Mouse (Mus musculus) kidney, embryonic 14.5 days (tissue): ENCODE data around the gene Smarcb1. TPM values are rescaled to one million over a fixed set of nuclear protein-coding genes. Genes with fewer than 3 reads are reported as not detected.

ENCODE experiments used
- ATAC-seq: fragments of 200-750 bp; cut with Nextera tagmentation; 2 replicates; pipeline ENCODE4 v1.8.0; 2017; ENCODE audit warnings: moderate number of reproducible peaks, mild to moderate bottlenecking, moderate TSS enrichment, moderate library complexity; ENCODE audit not compliant: low FRiP score, low TSS enrichment
- H3K27ac ChIP-seq: fragments of 300-500 bp; sonication (generic); 2 replicates; pipeline ENCODE4 v1.5.1; 2014; ENCODE audit warnings: low read depth, mild to moderate bottlenecking, low read length, moderate library complexity, mixed read lengths
- H3K27me3 ChIP-seq: fragments of 300-500 bp; sonication (generic); 2 replicates; pipeline ENCODE4 v1.6.1; 2014; ENCODE audit warnings: mild to moderate bottlenecking, low read length; ENCODE audit not compliant: control insufficient read depth, insufficient read depth
- H3K36me3 ChIP-seq: fragments of 300-500 bp; sonication (generic); 2 replicates; pipeline ENCODE4 v1.6.1; 2014; ENCODE audit warnings: low read length, mixed read lengths; ENCODE audit not compliant: control insufficient read depth, insufficient read depth
- H3K4me1 ChIP-seq: fragments of 300-500 bp; sonication (generic); 2 replicates; pipeline ENCODE4 v1.6.1; 2014; ENCODE audit warnings: low read length, mixed read lengths; ENCODE audit not compliant: control insufficient read depth, insufficient read depth
- H3K4me2 ChIP-seq: fragments of 300-500 bp; sonication (generic); replicated peaks from 2 replicates; pipeline ENCODE4 v1.6.1; 2014; ENCODE audit warnings: low read depth, mild to moderate bottlenecking, low read length
- H3K4me3 ChIP-seq: fragments of 300-500 bp; sonication (generic); 2 replicates; pipeline ENCODE4 v1.5.1; 2014; ENCODE audit warnings: mild to moderate bottlenecking, low read length
- H3K9ac ChIP-seq: fragments of 300-500 bp; sonication (generic); 2 replicates; pipeline ENCODE4 v1.6.1; 2014; ENCODE audit warnings: low read depth, mild to moderate bottlenecking, low read length, moderate library complexity
- H3K9me3 ChIP-seq: fragments of 300-500 bp; sonication (generic); 2 replicates; pipeline ENCODE4 v1.6.1; 2016; ENCODE audit warnings: low read length; ENCODE audit not compliant: control insufficient read depth
- WGBS: fragments of 180-500 bp; shearing (Covaris S2); extraction: QIAGEN DNeasy Blood & Tissue Kit; methylation state at CpG from one replicate; pipeline ENCODE4 v1.1.7; 2014; 5-methylcytosine and 5-hydroxymethylcytosine counted together
- polyA plus RNA-seq: library from polyadenylated mRNA; unstranded; fragments of >200 nt; fragmentation: Nextera tagmentation; extraction: Ambion mirVana; gene quantifications from 2 replicates; pipeline ENCODE4 v1.2.1, GENCODE M21; 2014

The Smarcb1 gene
- polyA plus RNA-seq, 1 experiment from 2014 or later = 238 TPM

- Histone ChIP-seq H3K36me3 (no peaks in the 10 kb centered on the region), H3K4me1 (0 out of 2 replicates have a peak, but pooled peaks cover 5% of the 10 kb centered on the region), H3K9ac (no peak overlapping the region), H3K27me3 (no peaks in the 10 kb centered on the region), H3K9me3 (no peaks in the 10 kb centered on the region), H3K4me2 (no peak overlapping the region), H3K4me3 (no peak overlapping the region), H3K27ac (0 out of 2 replicates have a peak overlapping the region, but pooled peaks have one; percentile 33)
- no peak for ATAC-seq
- 26% methylated on average over 11 of the region's 11 CpGs for WGBS
Observed at GRCm38 (mm10) chr10:75944066-75944772, 22.8 kb upstream of the Smarcb1 start.

GRCm38 (mm10) chr10:75942736-75943477 lies 21.5 kb upstream of the Smarcb1 start, which contains the start of gene Vpreb3:
Vpreb3 (plus strand) TSS chr10:75943057.
- WGBS = 82% methylated on average over 15 of the region's 15 CpGs
- no peaks in the 10 kb centered on the region for H3K27me3 ChIP-seq
- H3K4me2 ChIP-seq = no peak within 1 kb of the TSS
- H3K9me3 ChIP-seq = no peaks in the 10 kb centered on the region
- 0 out of 2 replicates have a peak within 1 kb of the TSS, but pooled peaks have one; percentile 33 for H3K27ac ChIP-seq
- no peak for ATAC-seq
- 0 out of 2 replicates have a peak, but pooled peaks cover 5% of the 10 kb centered on the region for H3K4me1 ChIP-seq
- H3K4me3 ChIP-seq = no peak within 1 kb of the TSS
- no peak within 1 kb of the TSS for H3K9ac ChIP-seq
- no peaks in the 10 kb centered on the region for H3K36me3 ChIP-seq

- H3K4me2 ChIP-seq = no peak overlapping the region
- no peak overlapping the region for H3K4me3 ChIP-seq
- H3K4me1 ChIP-seq = peaks cover 11% of the 10 kb centered on the region; the same call in 1 of the 2 replicates
- ATAC-seq = no peak
- H3K9me3 ChIP-seq = no peaks in the 10 kb centered on the region
- H3K9ac ChIP-seq = no peak overlapping the region
- H3K27ac ChIP-seq = no peak overlapping the region
- H3K36me3 ChIP-seq = no peaks in the 10 kb centered on the region
- H3K27me3 ChIP-seq = no peaks in the 10 kb centered on the region
- 72% methylated on average over 9 of the region's 9 CpGs for WGBS
Observed at GRCm38 (mm10) chr10:75941042-75941824, 19.8 kb upstream of the Smarcb1 start.

DNA sequence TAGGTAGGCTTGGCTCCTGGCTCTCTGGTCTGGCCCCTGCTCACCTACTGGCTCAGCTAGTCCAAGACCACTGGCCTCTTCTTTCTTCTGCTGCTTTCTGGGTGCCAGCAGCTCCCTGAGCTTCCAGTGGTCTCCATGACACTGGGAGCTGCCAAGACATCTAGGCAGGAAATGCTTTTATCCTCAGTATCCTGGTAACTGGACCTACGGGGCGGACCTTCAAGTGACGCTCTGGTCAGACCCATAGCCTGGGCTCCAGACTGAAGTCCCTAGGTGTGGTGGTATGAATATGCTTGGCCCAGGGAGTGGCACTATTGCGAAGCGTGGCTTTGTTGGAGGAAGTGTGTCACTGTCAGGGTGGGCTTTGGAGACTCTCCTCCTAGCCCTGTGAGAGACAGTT lies 19.1 kb upstream of the Smarcb1 start, which contains the start of gene Gm867:
TSS of gene Gm867 (minus strand) at position 153 of the 400 bp plus-strand sequence.
- Histone ChIP-seq H3K27me3 (no peaks in the 10 kb centered on the region), H3K4me3 (no peak within 1 kb of the TSS), H3K9me3 (no peaks in the 10 kb centered on the region), H3K27ac (no peak within 1 kb of the TSS), H3K9ac (no peak within 1 kb of the TSS), H3K4me1 (peaks cover 11% of the 10 kb centered on the region; the same call in 1 of the 2 replicates), H3K4me2 (no peak within 1 kb of the TSS), H3K36me3 (no peaks in the 10 kb centered on the region)
- no peak for ATAC-seq
- 80% methylated on average over 5 of the region's 5 CpGs for WGBS

GRCm38 (mm10) chr10:75939481-75940234 lies 18.2 kb upstream of the Smarcb1 start:
- H3K9ac ChIP-seq = no peak overlapping the region
- H3K4me3 ChIP-seq = no peak overlapping the region
- no peaks in the 10 kb centered on the region for H3K36me3 ChIP-seq
- WGBS = 42% methylated on average over 9 of the region's 9 CpGs
- peaks cover 11% of the 10 kb centered on the region; the same call in 1 of the 2 replicates for H3K4me1 ChIP-seq
- no peak overlapping the region for H3K27ac ChIP-seq
- H3K4me2 ChIP-seq = no peak overlapping the region
- no peaks in the 10 kb centered on the region for H3K27me3 ChIP-seq
- H3K9me3 ChIP-seq = no peaks in the 10 kb centered on the region
- ATAC-seq = no peak

GRCm38 (mm10) chr10:75937851-75938643 lies 16.6 kb upstream of the Smarcb1 start:
- Histone ChIP-seq H3K4me3 (no peak overlapping the region), H3K9ac (no peak overlapping the region), H3K4me2 (no peak overlapping the region), H3K4me1 (peaks cover 8% of the 10 kb centered on the region; the same call in 1 of the 2 replicates), H3K36me3 (no peaks in the 10 kb centered on the region), H3K9me3 (no peaks in the 10 kb centered on the region), H3K27ac (no peak overlapping the region), H3K27me3 (no peaks in the 10 kb centered on the region)
- ATAC-seq = no peak
- 65% methylated on average over 10 of the region's 10 CpGs for WGBS

DNA sequence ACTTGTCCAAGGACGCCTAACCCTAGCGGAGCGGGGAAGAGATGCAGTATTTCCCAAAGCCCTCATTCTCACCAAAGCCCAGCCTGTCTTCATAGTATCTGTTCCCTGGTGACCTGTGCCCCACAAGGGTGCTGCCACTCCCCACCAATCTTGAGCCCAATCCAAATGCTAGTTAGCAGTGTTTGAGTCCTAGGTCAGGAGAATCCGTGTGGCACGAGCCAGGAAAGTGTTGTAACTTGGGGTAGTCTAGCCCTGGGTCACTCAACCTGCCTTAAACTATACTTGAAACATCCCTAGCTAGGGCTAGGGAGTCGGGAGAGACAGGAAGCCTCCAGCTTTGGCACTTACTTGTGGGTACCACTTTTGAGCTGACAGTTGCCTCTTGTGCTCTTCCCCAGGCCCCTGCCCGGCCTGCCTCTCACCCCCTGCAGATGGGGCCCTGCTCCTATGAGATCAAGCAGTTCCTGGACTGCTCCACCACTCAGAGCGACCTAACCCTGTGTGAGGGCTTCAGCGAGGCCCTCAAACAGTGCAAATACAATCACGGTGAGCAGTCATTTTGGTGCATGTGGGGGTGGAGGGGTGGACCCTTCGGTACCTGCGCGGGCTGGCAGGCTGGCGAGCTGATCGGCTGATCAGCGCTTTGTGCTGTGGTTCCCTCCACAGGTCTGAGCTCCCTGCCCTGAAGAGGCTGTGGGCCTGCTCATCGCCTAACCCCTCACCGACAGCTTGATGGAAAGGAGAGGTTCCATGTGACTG lies 15.7 kb upstream of the Smarcb1 start:
- Histone ChIP-seq H3K27ac (no peak overlapping the region), H3K36me3 (no peaks in the 10 kb centered on the region), H3K4me1 (peaks cover 12% of the 10 kb centered on the region), H3K9ac (0 out of 2 replicates have a peak overlapping the region, but pooled peaks have one; percentile 31), H3K4me3 (no peak overlapping the region), H3K9me3 (no peaks in the 10 kb centered on the region), H3K4me2 (0 out of 2 replicates have a peak overlapping the region, but pooled peaks have one; percentile 3), H3K27me3 (no peaks in the 10 kb centered on the region)
- WGBS = 47% methylated on average over 18 of the region's 18 CpGs
- ATAC-seq = no peak
